Mouse (Mus musculus): ENCODE measurements at regions not wholly inside any gene's neighbourhood (a gene's known extent, or its start where the extent isn't known, plus 50 kb on each side); places are given as distances from the start of the nearest gene placed in this dataset.

DNA sequence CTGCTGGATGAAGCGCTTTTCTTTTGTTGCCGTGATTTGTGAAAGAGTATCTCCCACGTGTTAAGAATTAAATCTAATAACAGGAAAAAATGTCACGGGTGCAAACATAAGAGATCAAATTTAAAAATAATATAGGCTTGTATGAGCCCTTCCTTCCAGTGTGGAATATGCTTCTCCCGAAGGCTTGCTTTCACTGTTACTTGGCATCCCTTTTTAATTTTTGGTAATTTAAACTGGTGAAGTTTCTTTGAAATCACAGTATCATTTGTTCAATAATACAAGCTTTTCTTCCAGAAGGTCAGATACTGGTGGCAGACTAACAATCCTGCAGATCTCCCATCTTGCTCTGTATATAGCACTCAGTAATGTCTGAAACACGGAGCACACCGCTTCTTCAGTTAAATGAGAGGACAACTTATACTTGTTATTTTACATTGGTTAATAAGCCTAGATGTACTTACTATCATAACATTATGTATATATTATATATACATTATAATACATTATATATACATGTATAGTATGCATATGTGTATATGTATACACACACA, 98.2 kb downstream of the Plk2 start:
- Histone ChIP-seq H3K27me3 (no peaks in the 10 kb centered on the region), H3K4me3 (0 out of 2 replicates have a peak overlapping the region, but pooled peaks have one; percentile 9), H3K4me2 (replicated peaks) (peak overlapping the region; percentile 36), H3K9ac (replicated peaks) (peak overlapping the region; percentile 18), H3K9me3 (no peaks in the 10 kb centered on the region), H3K36me3 (no peaks in the 10 kb centered on the region), H3K4me1 (peaks cover 11% of the 10 kb centered on the region), H3K27ac (replicated peaks) (peak overlapping the region; percentile 65)
- WGBS: 35% methylated on average over 7 of the region's 7 CpGs
- ATAC-seq (replicated peaks): peak; percentile 49

DNA sequence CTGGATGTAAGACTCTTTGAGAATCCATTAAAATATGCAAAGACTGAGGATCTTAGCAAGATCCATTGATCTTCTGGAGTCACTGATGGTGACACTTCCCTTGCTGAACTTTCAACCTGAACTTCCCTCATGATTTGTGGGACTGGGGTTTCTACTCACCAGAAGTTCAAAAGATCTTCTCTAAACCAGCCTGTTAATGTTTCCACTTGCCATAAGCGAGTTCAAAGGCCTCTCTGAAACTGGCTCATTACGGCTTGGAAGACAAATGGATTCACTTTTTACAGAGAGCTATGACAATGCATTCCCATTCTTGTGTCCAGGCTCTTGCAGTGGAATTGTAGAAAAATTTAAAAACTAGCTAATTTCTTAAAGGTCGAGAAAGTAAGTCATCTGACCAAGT, 102.6 kb downstream of the Plk2 start:
- H3K36me3 ChIP-seq: no peaks in the 10 kb centered on the region
- 95% methylated on average over 3 of the region's 3 CpGs for WGBS
- H3K27ac ChIP-seq (replicated peaks): no peak overlapping the region
- H3K4me1 ChIP-seq: peaks cover 8% of the 10 kb centered on the region
- H3K4me3 ChIP-seq: no peak overlapping the region
- H3K9ac ChIP-seq (replicated peaks): no peak overlapping the region
- H3K27me3 ChIP-seq: no peaks in the 10 kb centered on the region
- no peak overlapping the region for H3K4me2 ChIP-seq (replicated peaks)
- H3K9me3 ChIP-seq: no peaks in the 10 kb centered on the region
- no peak for ATAC-seq (replicated peaks)

DNA sequence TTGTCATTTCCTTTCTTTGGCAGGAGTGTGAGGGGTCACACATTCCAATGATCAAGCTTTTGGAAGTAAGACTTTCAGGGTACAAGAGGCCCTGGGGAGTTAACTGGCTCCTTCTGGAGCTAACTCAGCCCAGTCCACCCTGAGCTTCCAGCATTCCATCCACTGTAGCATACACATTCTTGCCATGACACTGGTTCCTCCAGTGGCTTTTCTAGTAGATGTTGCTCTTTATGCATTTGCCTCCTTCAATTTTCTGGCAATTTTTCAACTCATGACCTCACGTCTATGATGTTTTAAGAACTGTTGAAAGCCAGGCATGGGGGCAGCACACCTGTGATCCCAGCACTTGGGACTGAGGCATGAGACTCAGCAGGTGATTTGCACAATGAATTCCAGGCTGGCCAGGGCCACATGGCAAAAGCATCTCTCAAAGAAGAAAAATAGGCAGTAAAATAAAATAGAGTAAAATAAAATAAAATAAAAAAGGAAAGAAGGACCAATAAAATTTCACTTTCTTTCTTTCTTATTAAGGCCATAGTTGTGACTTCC, 113.0 kb downstream of the Plk2 start:
- Histone ChIP-seq H3K27me3 (no peaks in the 10 kb centered on the region), H3K4me2 (replicated peaks) (no peak overlapping the region), H3K4me1 (no peaks in the 10 kb centered on the region), H3K4me3 (no peak overlapping the region), H3K36me3 (no peaks in the 10 kb centered on the region), H3K27ac (replicated peaks) (no peak overlapping the region), H3K9me3 (no peaks in the 10 kb centered on the region), H3K9ac (replicated peaks) (no peak overlapping the region)
- WGBS: 77% methylated on average over 1 of the region's 1 CpGs
- ATAC-seq (replicated peaks): no peak

DNA sequence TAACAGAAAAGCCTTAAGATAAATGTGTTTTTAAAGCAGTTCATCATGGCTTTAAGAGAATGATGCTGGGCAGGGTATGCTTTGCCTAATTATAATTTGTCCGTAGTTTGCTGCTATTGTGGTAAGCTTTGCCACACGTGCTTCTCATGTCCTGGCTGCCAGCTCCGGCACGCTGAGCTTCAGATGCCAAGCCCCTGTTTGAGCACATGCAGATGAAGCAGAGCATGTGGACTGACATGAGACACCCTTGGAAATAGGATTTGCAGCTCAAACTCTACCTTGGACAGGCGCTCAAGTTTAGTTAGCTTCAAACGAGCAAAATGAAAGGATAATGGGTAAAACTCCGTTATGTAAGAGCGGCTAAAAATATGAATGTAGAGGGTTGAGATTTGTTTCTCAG, 123.1 kb downstream of the Plk2 start:
- Histone ChIP-seq H3K27ac (replicated peaks) (no peak overlapping the region), H3K36me3 (no peaks in the 10 kb centered on the region), H3K4me2 (replicated peaks) (no peak overlapping the region), H3K27me3 (no peaks in the 10 kb centered on the region), H3K4me1 (peaks cover 3% of the 10 kb centered on the region; the same call in 1 of the 2 replicates), H3K9ac (replicated peaks) (no peak overlapping the region), H3K9me3 (no peaks in the 10 kb centered on the region), H3K4me3 (no peak overlapping the region)
- ATAC-seq (replicated peaks): no peak
- WGBS: 59% methylated on average over 8 of the region's 8 CpGs

DNA sequence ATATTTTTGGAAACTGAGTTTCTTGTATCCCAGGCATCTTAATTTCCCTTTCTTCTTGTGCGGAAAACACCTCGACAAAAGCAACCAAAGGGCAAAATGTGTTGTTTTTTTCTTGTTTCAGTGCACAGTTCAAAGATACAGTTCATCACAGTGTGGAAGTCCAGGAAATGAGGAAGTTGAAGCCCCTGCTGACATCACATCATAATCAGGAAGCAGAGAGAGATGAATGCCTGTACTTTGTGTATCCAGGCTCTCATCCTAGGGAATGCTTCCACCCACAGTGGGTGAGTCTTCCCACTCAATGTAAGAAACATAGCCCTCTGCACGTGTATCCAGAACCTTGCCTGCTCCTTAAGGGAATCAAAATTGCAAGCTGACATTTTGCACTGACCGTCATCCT, 128.1 kb downstream of the Plk2 start:
- 92% methylated on average over 4 of the region's 4 CpGs for WGBS
- Histone ChIP-seq H3K36me3 (no peaks in the 10 kb centered on the region), H3K9ac (replicated peaks) (no peak overlapping the region), H3K9me3 (no peaks in the 10 kb centered on the region), H3K27me3 (no peaks in the 10 kb centered on the region), H3K27ac (replicated peaks) (no peak overlapping the region), H3K4me2 (replicated peaks) (no peak overlapping the region), H3K4me1 (no peaks in the 10 kb centered on the region; the same call in 1 of the 2 replicates), H3K4me3 (no peak overlapping the region)
- no peak for ATAC-seq (replicated peaks)

GRCm38 (mm10) chr13:110527681-110528080, 132.8 kb downstream of the Plk2 start:
- no peaks in the 10 kb centered on the region for H3K4me1 ChIP-seq
- no peaks in the 10 kb centered on the region for H3K9me3 ChIP-seq
- H3K4me3 ChIP-seq: no peak overlapping the region
- no peaks in the 10 kb centered on the region for H3K27me3 ChIP-seq
- WGBS: 84% methylated on average over 3 of the region's 3 CpGs
- no peak overlapping the region for H3K4me2 ChIP-seq (replicated peaks)
- H3K27ac ChIP-seq (replicated peaks): no peak overlapping the region
- no peak for ATAC-seq (replicated peaks)
- H3K9ac ChIP-seq (replicated peaks): no peak overlapping the region
- H3K36me3 ChIP-seq: no peaks in the 10 kb centered on the region

- 92% methylated on average over 4 of the region's 4 CpGs for WGBS
Measured at GRCm38 (mm10) chr13:110529624-110530023, 134.8 kb downstream of the Plk2 start.

DNA sequence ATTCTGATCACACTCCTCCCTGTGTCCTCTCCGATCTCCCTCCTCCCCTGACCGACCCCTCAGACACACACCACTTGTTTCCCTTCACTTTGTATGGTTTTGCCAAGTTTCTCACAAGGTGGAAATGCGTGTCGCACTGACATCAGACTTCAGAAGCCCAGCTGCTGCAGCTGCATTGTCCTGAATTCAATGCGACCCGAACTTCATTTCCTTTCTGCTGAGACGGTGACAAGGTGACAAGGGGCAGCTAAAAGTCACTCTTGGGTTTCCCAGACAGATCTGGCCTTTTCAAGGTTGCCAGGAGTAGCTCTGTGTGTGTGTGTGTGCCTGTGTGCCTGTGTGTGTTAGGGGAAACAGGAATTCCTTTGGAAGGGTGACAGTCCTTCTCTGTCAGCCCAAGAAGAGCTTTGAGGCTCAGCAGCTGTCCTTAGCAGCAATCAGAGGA, 139.5 kb downstream of the Plk2 start:
- no peaks in the 10 kb centered on the region for H3K36me3 ChIP-seq
- no peaks in the 10 kb centered on the region for H3K9me3 ChIP-seq
- H3K27ac ChIP-seq (replicated peaks): no peak overlapping the region
- no peak for ATAC-seq (replicated peaks)
- no peak overlapping the region for H3K4me3 ChIP-seq
- H3K27me3 ChIP-seq: no peaks in the 10 kb centered on the region
- no peak overlapping the region for H3K4me2 ChIP-seq (replicated peaks)
- H3K4me1 ChIP-seq: no peaks in the 10 kb centered on the region
- WGBS: 38% methylated on average over 7 of the region's 7 CpGs
- no peak overlapping the region for H3K9ac ChIP-seq (replicated peaks)

More at GRCm38 (mm10) chr13:110529624-110530023, 134.8 kb downstream of the Plk2 start:
- ATAC-seq (replicated peaks): no peak
- Histone ChIP-seq H3K9ac (replicated peaks) (no peak overlapping the region), H3K4me2 (replicated peaks) (no peak overlapping the region), H3K4me1 (no peaks in the 10 kb centered on the region), H3K27ac (replicated peaks) (no peak overlapping the region), H3K9me3 (no peaks in the 10 kb centered on the region), H3K36me3 (no peaks in the 10 kb centered on the region), H3K27me3 (no peaks in the 10 kb centered on the region), H3K4me3 (no peak overlapping the region)

- Histone ChIP-seq H3K9me3 (no peaks in the 10 kb centered on the region), H3K4me2 (replicated peaks) (no peak overlapping the region), H3K36me3 (no peaks in the 10 kb centered on the region), H3K4me1 (peaks cover 6% of the 10 kb centered on the region; the same call in 1 of the 2 replicates), H3K27me3 (no peaks in the 10 kb centered on the region), H3K27ac (replicated peaks) (no peak overlapping the region), H3K9ac (replicated peaks) (no peak overlapping the region), H3K4me3 (no peak overlapping the region)
- 74% methylated on average over 2 of the region's 2 CpGs for WGBS
- ATAC-seq (replicated peaks): no peak
Measured at GRCm38 (mm10) chr13:110535785-110536184, 140.9 kb downstream of the Plk2 start.

GRCm38 (mm10) chr13:110537960-110538463, 143.2 kb downstream of the Plk2 start:
- ATAC-seq (replicated peaks): no peak
- 59% methylated on average over 7 of the region's 7 CpGs for WGBS

DNA sequence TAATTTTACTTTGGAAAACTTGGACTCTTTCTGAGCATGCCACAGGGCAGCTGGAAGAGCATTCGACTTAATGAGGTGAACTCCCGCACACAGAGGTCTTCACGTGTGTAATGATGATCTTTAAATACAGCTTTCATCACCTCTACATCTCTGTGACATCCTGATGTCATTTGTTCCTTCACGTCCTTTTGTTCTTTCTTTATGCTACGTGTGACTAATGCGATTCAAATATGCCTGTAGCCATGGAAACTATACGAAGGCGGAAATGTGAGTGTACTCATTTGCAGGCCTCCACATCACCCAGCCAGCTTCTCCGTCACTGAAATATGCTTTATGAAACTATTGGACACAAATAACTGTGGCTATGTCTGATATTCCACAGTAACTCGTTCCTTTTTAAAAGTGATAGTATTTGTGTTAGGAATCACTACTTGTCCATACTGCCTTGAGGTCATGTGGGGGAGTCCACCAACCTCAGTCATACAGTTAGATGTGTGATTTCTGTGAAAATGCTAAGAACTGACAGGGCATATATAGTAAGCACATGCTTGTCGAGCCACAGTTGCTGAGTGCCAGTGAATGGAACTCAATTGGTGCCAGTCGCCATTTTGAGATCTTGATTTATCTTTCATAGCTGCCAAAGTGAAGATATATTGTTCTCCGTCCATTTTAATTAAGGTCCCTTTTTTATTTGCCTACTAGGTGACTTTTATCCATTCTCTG, 145.9 kb downstream of the Plk2 start:
- Histone ChIP-seq H3K9ac (replicated peaks) (no peak overlapping the region), H3K4me1 (peaks cover 8% of the 10 kb centered on the region; the same call in 1 of the 2 replicates), H3K9me3 (no peaks in the 10 kb centered on the region), H3K36me3 (no peaks in the 10 kb centered on the region), H3K4me2 (replicated peaks) (no peak overlapping the region), H3K27ac (replicated peaks) (peak overlapping the region; percentile 57; the same call in 1 of the 2 replicates), H3K27me3 (no peaks in the 10 kb centered on the region), H3K4me3 (no peak overlapping the region)
- WGBS: 53% methylated on average over 13 of the region's 13 CpGs
- peak; percentile 80 for ATAC-seq (replicated peaks)

More at GRCm38 (mm10) chr13:110537960-110538463, 143.2 kb downstream of the Plk2 start:
- H3K36me3 ChIP-seq: no peaks in the 10 kb centered on the region
- no peak overlapping the region for H3K4me3 ChIP-seq
- peaks cover 8% of the 10 kb centered on the region; the same call in 1 of the 2 replicates for H3K4me1 ChIP-seq
- H3K4me2 ChIP-seq (replicated peaks): no peak overlapping the region
- no peaks in the 10 kb centered on the region for H3K9me3 ChIP-seq
- H3K27ac ChIP-seq (replicated peaks): no peak overlapping the region
- H3K27me3 ChIP-seq: no peaks in the 10 kb centered on the region
- H3K9ac ChIP-seq (replicated peaks): no peak overlapping the region
